Mouse (Mus musculus) C2C12 (cell line): ENCODE results near the gene Ywhae. TPM values are rescaled to one million over a fixed set of nuclear protein-coding genes. Genes with fewer than 3 reads are reported as not detected.

Experiments
- H3K27me3 ChIP-seq: one replicate; pipeline ENCODE4 v1.6.1; 2011; ENCODE audit not compliant: control insufficient read depth, insufficient read depth, insufficient read length
- H3K36me3 ChIP-seq: one replicate; pipeline ENCODE4 v1.6.1; 2011; ENCODE audit not compliant: control insufficient read depth, insufficient read depth
- H3K4me3 ChIP-seq: one replicate; pipeline ENCODE4 v1.5.1; 2011; ENCODE audit warnings: mild to moderate bottlenecking, control low read depth; ENCODE audit not compliant: poor library complexity, insufficient read depth, severe bottlenecking
- H3K79me2 ChIP-seq: one replicate; pipeline ENCODE4 v1.6.1; 2011; ENCODE audit not compliant: control insufficient read depth, insufficient read depth
- H3K79me3 ChIP-seq: one replicate; pipeline ENCODE4 v1.6.1; 2011; ENCODE audit warnings: low read depth, control low read depth
- H3ac ChIP-seq: one replicate; pipeline ENCODE3; 2011; ENCODE audit warnings: low read depth; ENCODE audit not compliant: control insufficient read depth, insufficient read length
- CEBPB ChIP-seq: IDR thresholded peaks from one replicate; pipeline ENCODE4 v1.6.1; 2011; ENCODE audit warnings: low read depth, mild to moderate bottlenecking, control low read depth, moderate library complexity
- CTCF ChIP-seq: IDR thresholded peaks from one replicate; pipeline ENCODE4 v1.5.1; 2011; ENCODE audit not compliant: control insufficient read depth, insufficient read depth, insufficient read length
- FOSL1 ChIP-seq: IDR thresholded peaks from one replicate; pipeline ENCODE4 v1.8.0; 2011; ENCODE audit warnings: mild to moderate bottlenecking, low read length; ENCODE audit not compliant: poor library complexity, insufficient read depth, severe bottlenecking
- MAX ChIP-seq: IDR thresholded peaks from one replicate; pipeline ENCODE4 v1.6.1; 2011; ENCODE audit warnings: mild to moderate bottlenecking, control low read depth
- MYOD1 ChIP-seq: IDR thresholded peaks from one replicate; pipeline ENCODE4 v1.6.1; 2011; ENCODE audit warnings: low read depth; ENCODE audit not compliant: control insufficient read depth, insufficient read length
- MYOG ChIP-seq: IDR thresholded peaks from one replicate; pipeline ENCODE4 v1.6.1; 2011; ENCODE audit not compliant: control insufficient read depth, insufficient read length; ENCODE audit errors: extremely low read depth
- USF1 ChIP-seq: IDR thresholded peaks from one replicate; pipeline ENCODE4 v1.6.1; 2011; ENCODE audit warnings: low read depth, mild to moderate bottlenecking, control low read depth, moderate library complexity
- polyA plus RNA-seq: library from polyadenylated mRNA; unstranded; fragments of >200 nt; fragmentation: generic; extraction: Trizol; gene quantifications from one replicate; pipeline ENCODE4 v1.2.1, GENCODE M21; 2012; ENCODE audit warnings: missing spikeins

Gene Ywhae
- polyA plus RNA-seq, 1 experiment: 528 TPM

GRCm38 (mm10) chr11:75768091-75768989 lies 35.7 kb downstream of the Ywhae start:
- Histone ChIP-seq H3K4me3 (no peak overlapping the region), H3ac (no peak overlapping the region), H3K27me3 (no peaks in the 10 kb centered on the region), H3K36me3 (peaks cover 45% of the 10 kb centered on the region), H3K79me3 (peaks cover 8% of the 10 kb centered on the region), H3K79me2 (peaks cover 15% of the 10 kb centered on the region)
- TF ChIP-seq CTCF (no peak), MYOG (no peak), CEBPB (no peak), USF1 (no peak), FOSL1 (no peak)

- TF ChIP-seq MAX (peak; percentile 41), FOSL1 (no peak), CEBPB (no peak), USF1 (peak; percentile 40), MYOD1 (no peak), CTCF (peak; percentile 60), MYOG (no peak)
- H3K79me2 ChIP-seq: peaks cover 6% of the 10 kb centered on the region
- peaks cover 36% of the 10 kb centered on the region for H3K36me3 ChIP-seq
- H3K4me3 ChIP-seq: no peak overlapping the region
- H3K79me3 ChIP-seq: peaks cover 3% of the 10 kb centered on the region
- H3ac ChIP-seq: no peak overlapping the region
- peaks cover under 1% of the 10 kb centered on the region for H3K27me3 ChIP-seq
These were observed 36.5 kb downstream of the Ywhae start for GRCm38 (mm10) chr11:75769206-75769605.

- no peak for TF ChIP-seq MYOD1
- no peak for TF ChIP-seq MYOG
- no peak for TF ChIP-seq FOSL1
- TF ChIP-seq CTCF: no peak
- no peak for TF ChIP-seq MAX
- no peak for TF ChIP-seq USF1
- no peaks in the 10 kb centered on the region for H3K79me3 ChIP-seq
- H3K4me3 ChIP-seq: no peak overlapping the region
- H3K79me2 ChIP-seq: no peaks in the 10 kb centered on the region
- peaks cover 21% of the 10 kb centered on the region for H3K27me3 ChIP-seq
- no peak overlapping the region for H3ac ChIP-seq
- H3K36me3 ChIP-seq: peaks cover 2% of the 10 kb centered on the region
These were observed 39.9 kb downstream of the Ywhae start for GRCm38 (mm10) chr11:75772562-75772961.

DNA sequence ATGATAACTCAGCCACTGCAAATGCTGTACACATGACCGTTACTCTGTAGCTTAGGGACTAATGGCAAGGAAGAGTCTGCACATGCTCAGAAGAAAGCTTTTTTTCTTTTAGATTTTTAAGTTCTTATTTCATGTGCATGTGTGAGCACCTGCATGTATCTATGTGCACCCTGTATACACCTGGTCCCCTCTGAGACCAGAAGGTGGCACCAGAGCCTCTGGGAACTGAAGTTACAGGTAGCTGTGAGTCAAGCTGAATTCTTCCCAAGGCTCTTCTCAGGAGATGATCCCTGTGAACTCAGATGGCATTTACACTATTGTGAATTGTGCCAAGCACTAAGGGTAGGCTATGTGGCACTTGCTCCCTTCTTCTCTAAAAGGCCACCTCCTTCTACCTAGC lies 43.2 kb downstream of the Ywhae start:
- H3ac ChIP-seq: no peak overlapping the region
- H3K79me3 ChIP-seq: no peaks in the 10 kb centered on the region
- no peaks in the 10 kb centered on the region for H3K79me2 ChIP-seq
- no peaks in the 10 kb centered on the region for H3K36me3 ChIP-seq
- no peak overlapping the region for H3K4me3 ChIP-seq
- TF ChIP-seq FOSL1: no peak
- TF ChIP-seq MYOG: no peak
- no peak for TF ChIP-seq CEBPB
- no peak for TF ChIP-seq USF1
- no peak for TF ChIP-seq MAX
- TF ChIP-seq MYOD1: no peak
- TF ChIP-seq CTCF: no peak
- H3K27me3 ChIP-seq: peaks cover 39% of the 10 kb centered on the region

GRCm38 (mm10) chr11:75781919-75782318 lies 49.2 kb downstream of the Ywhae start:
- Histone ChIP-seq H3K36me3 (no peaks in the 10 kb centered on the region), H3ac (no peak overlapping the region), H3K79me3 (no peaks in the 10 kb centered on the region), H3K4me3 (no peak overlapping the region), H3K79me2 (no peaks in the 10 kb centered on the region), H3K27me3 (peaks cover 29% of the 10 kb centered on the region)
- peak; percentile 84 for TF ChIP-seq CTCF
- TF ChIP-seq MYOG: no peak
- no peak for TF ChIP-seq FOSL1
- TF ChIP-seq CEBPB: no peak
- TF ChIP-seq MYOD1: no peak

DNA sequence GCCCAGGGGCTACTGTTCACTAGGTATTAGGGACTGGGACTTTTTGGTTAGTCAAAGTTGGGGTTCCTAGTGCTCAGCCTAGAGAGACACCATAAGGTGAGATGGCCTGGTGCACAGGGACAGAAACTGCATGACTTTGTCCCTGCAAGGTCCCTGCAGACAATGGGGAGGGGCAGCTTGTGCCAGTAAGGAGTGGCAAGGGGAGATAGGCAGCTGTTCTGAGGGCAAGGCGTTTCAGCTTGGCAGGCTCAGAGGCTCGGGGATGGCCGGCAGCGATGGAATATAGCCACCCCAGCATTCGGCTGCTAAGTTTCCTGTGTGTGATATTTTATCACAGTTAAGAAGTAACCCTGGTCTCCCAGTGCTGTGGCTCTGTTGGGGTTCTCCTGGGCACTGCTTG lies 51.1 kb downstream of the Ywhae start:
- peaks cover 16% of the 10 kb centered on the region for H3K27me3 ChIP-seq
- TF ChIP-seq MYOD1 (no peak), FOSL1 (no peak), CTCF (no peak), MYOG (no peak), CEBPB (no peak), MAX (no peak), USF1 (no peak)
- H3K36me3 ChIP-seq: no peaks in the 10 kb centered on the region
- H3K4me3 ChIP-seq: no peak overlapping the region
- H3K79me3 ChIP-seq: no peaks in the 10 kb centered on the region
- H3ac ChIP-seq: no peak overlapping the region
- H3K79me2 ChIP-seq: no peaks in the 10 kb centered on the region
